Mouse (Mus musculus): ENCODE results near the gene Maff. TPM values are rescaled to one million over a fixed set of nuclear protein-coding genes. Genes with fewer than 3 reads are reported as not detected.
A peak's percentile ranks its signal among the peaks of the same experiment; 100 is the strongest.

Gene Maff
- polyA plus RNA-seq, 1 experiment from 2014 or later, result 1.0 TPM

DNA sequence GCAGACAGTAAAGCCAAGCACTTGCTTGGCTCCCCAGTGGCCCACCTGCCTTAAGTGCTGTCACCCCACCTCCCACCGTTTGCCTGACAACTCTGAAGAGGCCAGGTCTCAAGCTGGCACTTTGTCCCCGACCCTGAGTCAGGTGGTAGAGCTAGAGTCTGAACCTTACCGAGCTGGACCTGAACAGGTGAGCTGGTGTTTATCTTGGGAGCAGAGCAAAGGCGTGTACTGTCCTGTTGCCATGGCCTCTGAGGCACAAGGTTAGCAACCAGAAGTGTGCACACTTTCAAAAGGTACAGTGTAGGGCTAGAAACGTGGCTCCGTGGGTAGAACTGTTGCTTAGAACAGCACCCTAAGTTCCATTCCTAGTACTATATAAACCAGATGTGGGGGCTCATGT, 41.8 kb downstream of the Maff start:
- H3K4me3 ChIP-seq, result no peak overlapping the region
- 81% methylated on average over 6 of the region's 6 CpGs for WGBS
- H3K4me1 ChIP-seq (replicated peaks), result peaks cover 31% of the 10 kb centered on the region
- H3K27ac ChIP-seq (replicated peaks), result no peak overlapping the region
- no peaks in the 10 kb centered on the region for H3K9me3 ChIP-seq
- H3K36me3 ChIP-seq, result no peaks in the 10 kb centered on the region
- H3K4me2 ChIP-seq, result no peak overlapping the region
- ATAC-seq (ENCODE audit: low FRiP score, low read depth), result no peak
- H3K27me3 ChIP-seq, result no peaks in the 10 kb centered on the region
- no peak overlapping the region for H3K9ac ChIP-seq

DNA sequence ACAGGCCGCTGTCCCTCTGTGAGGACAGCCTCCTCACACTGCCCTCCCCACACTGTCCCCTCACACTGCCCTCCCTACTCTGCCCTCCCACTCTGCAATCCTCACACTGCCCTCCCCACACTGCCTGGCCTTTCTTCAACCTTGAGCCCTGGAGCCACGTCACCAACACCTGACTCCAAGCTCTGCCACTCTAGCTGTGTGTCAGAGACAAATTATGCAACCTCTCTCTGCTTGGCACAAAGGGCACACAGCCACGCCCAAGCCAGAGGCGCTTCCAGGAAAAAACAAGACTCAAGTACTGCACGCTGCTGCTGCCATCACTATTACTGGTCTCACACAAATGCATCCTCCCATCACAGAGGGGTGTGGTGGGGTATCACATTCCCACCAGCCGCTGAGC, 44.0 kb downstream of the Maff start:
- Histone ChIP-seq H3K9me3 (no peaks in the 10 kb centered on the region), H3K27me3 (no peaks in the 10 kb centered on the region), H3K4me1 (replicated peaks) (peaks cover 49% of the 10 kb centered on the region), H3K36me3 (no peaks in the 10 kb centered on the region), H3K4me2 (no peak overlapping the region), H3K4me3 (no peak overlapping the region), H3K27ac (replicated peaks) (no peak overlapping the region), H3K9ac (no peak overlapping the region)
- WGBS, result 77% methylated on average over 6 of the region's 6 CpGs
- no peak for ATAC-seq (ENCODE audit: low FRiP score, low read depth)

DNA sequence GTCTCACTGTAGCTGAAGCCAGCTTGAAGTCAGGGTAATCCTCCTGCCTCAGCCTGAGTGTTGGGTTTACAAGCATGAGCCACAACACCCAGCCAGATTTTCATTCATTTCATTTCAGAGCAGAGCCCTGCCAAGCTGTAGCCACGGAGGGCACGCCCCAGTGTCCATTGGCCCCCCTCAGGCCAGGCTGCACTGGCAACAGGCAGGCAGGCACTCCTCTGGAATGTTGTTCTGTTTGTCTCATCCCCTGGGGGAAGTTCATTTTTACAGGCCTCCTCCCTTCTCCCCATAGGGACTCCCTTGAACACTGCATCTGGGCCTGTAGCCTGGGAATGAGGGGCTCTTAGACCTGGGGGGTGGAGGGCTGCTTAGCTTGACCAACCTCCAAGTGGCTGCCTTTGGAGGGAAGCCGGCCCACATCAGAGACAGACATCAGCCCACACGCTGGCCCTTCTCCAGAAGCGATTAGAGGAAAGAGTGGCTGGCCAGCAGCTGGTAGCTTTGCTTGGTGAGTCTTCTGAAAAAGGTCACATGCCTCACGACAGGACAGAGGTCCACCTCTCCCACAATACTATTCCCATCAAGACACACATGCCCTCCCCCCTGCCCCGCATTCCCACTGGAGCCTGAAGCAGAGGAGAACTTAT, 45.1 kb downstream of the Maff start:
- Histone ChIP-seq H3K9ac (no peak overlapping the region), H3K4me1 (replicated peaks) (peaks cover 49% of the 10 kb centered on the region), H3K9me3 (no peaks in the 10 kb centered on the region), H3K4me3 (no peak overlapping the region), H3K27me3 (no peaks in the 10 kb centered on the region), H3K4me2 (no peak overlapping the region), H3K36me3 (no peaks in the 10 kb centered on the region), H3K27ac (replicated peaks) (0 out of 2 replicates have a peak overlapping the region, but pooled peaks have one; percentile 38)
- ATAC-seq (ENCODE audit: low FRiP score, low read depth), result 0 out of 2 replicates have a peak, but pooled peaks have one; percentile 39
- 40% methylated on average over 7 of the region's 7 CpGs for WGBS

DNA sequence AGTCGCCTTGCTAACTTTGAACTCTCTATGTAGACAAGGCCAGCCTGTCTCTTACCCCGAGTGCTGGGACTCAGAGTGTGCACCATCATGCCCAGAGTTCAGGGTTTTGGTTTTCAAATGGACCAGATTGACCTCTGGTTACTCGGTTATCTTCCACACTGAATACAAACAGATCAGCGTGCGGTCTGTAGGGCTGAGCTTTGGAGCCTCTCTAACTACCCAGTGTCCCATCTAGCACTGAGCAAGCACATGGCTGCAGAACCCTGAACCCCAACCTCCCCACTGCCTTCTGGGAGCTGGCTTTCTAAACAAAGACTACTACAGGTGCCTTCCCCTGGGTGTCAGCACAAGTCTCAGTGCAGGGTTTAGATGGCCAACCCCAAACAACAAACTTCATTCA, 46.1 kb downstream of the Maff start:
- H3K36me3 ChIP-seq, result no peaks in the 10 kb centered on the region
- H3K4me3 ChIP-seq, result no peak overlapping the region
- peaks cover 45% of the 10 kb centered on the region for H3K4me1 ChIP-seq (replicated peaks)
- no peaks in the 10 kb centered on the region for H3K9me3 ChIP-seq
- H3K27ac ChIP-seq (replicated peaks), result 0 out of 2 replicates have a peak overlapping the region, but pooled peaks have one; percentile 28
- WGBS, result 94% methylated on average over 5 of the region's 5 CpGs
- H3K27me3 ChIP-seq, result no peaks in the 10 kb centered on the region
- H3K9ac ChIP-seq, result no peak overlapping the region
- ATAC-seq (ENCODE audit: low FRiP score, low read depth), result no peak
- no peak overlapping the region for H3K4me2 ChIP-seq

DNA sequence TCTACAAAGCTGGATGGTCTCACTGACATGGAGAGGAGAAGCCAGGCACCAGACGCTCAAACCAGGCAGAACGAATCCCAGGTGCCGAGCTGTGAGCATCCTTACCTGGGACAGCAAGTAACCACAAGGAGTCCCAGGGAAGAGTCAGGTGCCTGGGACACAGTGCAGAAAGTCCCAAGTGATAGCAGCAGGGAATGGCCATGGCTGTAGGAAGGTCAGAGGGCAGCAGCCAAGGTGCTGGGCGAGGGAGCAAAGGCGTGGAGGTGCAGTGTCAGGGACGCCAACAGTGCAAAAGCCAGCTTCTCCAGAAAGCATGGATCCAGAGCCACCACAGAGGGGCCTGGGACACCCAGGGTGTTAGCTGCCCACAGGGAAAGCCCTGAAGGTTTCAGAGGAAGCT, 46.7 kb downstream of the Maff start:
- H3K4me3 ChIP-seq, result no peak overlapping the region
- H3K4me2 ChIP-seq, result no peak overlapping the region
- H3K36me3 ChIP-seq, result no peaks in the 10 kb centered on the region
- H3K27me3 ChIP-seq, result no peaks in the 10 kb centered on the region
- no peak overlapping the region for H3K9ac ChIP-seq
- no peak for ATAC-seq (ENCODE audit: low FRiP score, low read depth)
- no peak overlapping the region for H3K27ac ChIP-seq (replicated peaks)
- 82% methylated on average over 6 of the region's 6 CpGs for WGBS
- peaks cover 44% of the 10 kb centered on the region for H3K4me1 ChIP-seq (replicated peaks)
- no peaks in the 10 kb centered on the region for H3K9me3 ChIP-seq

DNA sequence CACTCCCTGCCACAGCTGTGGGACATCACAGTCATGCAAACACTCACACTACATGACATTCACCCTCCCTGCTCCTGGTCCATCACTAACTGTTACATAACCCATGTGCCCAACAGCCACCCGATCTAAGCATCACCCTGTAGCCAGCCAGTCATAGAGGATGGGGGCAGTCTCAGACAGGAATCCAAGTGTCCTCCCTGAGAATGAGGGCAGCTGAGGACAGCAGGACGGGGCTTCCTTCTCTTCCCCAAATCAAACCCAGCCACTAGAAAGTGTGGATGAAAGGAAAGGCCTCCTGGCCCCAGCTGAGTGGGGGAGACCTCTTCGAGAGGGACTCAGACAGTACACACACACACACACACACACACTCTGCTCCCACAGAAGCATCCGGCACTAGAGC, 48.4 kb downstream of the Maff start:
- Histone ChIP-seq H3K27me3 (no peaks in the 10 kb centered on the region), H3K4me3 (no peak overlapping the region), H3K9ac (no peak overlapping the region), H3K36me3 (no peaks in the 10 kb centered on the region), H3K4me2 (no peak overlapping the region), H3K4me1 (replicated peaks) (peaks cover 43% of the 10 kb centered on the region), H3K27ac (replicated peaks) (no peak overlapping the region), H3K9me3 (no peaks in the 10 kb centered on the region)
- 85% methylated on average over 4 of the region's 4 CpGs for WGBS
- ATAC-seq (ENCODE audit: low FRiP score, low read depth), result no peak

DNA sequence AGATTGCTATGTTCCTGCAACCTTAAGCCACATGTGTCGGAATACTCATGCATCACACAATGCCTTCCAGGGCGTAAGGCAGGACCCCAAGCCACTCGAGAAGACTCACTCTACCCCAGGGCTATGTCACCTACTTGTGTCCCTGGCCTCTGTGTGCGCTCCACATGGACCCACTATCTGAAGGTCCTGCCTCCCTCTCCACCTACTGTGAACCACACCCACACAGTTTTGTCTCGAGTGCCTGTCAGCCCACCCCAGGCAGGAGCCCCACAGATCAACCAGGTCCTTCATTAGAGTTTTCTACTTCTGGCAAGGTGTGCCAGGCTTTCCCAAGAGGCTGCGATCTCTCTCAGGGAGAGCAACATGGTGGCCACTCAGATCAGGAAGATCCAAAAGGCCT, 48.9 kb downstream of the Maff start:
- Histone ChIP-seq H3K27me3 (no peaks in the 10 kb centered on the region), H3K27ac (replicated peaks) (no peak overlapping the region), H3K4me1 (replicated peaks) (peaks cover 48% of the 10 kb centered on the region), H3K4me3 (no peak overlapping the region), H3K4me2 (peak overlapping the region; percentile 6; the same call in 1 of the 2 replicates), H3K9me3 (no peaks in the 10 kb centered on the region), H3K9ac (no peak overlapping the region), H3K36me3 (no peaks in the 10 kb centered on the region)
- no peak for ATAC-seq (ENCODE audit: low FRiP score, low read depth)
- WGBS, result 84% methylated on average over 6 of the region's 6 CpGs

DNA sequence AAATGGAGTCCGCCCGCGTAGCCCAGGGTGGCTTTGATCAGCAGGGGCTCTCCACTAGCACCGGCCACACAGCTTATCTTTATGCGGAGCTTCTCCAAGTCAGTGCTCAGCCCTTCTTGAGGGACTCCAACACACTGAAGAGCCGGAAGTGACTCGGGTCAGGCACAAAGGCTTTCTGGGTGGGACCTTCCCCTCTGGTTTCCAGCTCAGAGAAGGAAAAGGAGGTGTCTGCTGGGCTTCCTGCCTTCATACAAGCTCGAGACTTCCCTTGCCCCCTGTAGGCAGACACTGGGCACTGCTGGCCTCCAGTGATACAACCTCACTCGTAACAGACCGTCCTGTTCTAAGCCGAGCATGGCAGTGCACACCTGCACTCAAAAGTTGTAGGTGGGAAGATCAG, 50.3 kb downstream of the Maff start:
- H3K27ac ChIP-seq (replicated peaks), result no peak overlapping the region
- no peak for ATAC-seq (ENCODE audit: low FRiP score, low read depth)
- H3K4me2 ChIP-seq, result no peak overlapping the region
- H3K27me3 ChIP-seq, result no peaks in the 10 kb centered on the region
- H3K36me3 ChIP-seq, result no peaks in the 10 kb centered on the region
- H3K4me1 ChIP-seq (replicated peaks), result peaks cover 56% of the 10 kb centered on the region
- H3K4me3 ChIP-seq, result no peak overlapping the region
- no peaks in the 10 kb centered on the region for H3K9me3 ChIP-seq
- H3K9ac ChIP-seq, result no peak overlapping the region
- WGBS, result 87% methylated on average over 11 of the region's 11 CpGs

DNA sequence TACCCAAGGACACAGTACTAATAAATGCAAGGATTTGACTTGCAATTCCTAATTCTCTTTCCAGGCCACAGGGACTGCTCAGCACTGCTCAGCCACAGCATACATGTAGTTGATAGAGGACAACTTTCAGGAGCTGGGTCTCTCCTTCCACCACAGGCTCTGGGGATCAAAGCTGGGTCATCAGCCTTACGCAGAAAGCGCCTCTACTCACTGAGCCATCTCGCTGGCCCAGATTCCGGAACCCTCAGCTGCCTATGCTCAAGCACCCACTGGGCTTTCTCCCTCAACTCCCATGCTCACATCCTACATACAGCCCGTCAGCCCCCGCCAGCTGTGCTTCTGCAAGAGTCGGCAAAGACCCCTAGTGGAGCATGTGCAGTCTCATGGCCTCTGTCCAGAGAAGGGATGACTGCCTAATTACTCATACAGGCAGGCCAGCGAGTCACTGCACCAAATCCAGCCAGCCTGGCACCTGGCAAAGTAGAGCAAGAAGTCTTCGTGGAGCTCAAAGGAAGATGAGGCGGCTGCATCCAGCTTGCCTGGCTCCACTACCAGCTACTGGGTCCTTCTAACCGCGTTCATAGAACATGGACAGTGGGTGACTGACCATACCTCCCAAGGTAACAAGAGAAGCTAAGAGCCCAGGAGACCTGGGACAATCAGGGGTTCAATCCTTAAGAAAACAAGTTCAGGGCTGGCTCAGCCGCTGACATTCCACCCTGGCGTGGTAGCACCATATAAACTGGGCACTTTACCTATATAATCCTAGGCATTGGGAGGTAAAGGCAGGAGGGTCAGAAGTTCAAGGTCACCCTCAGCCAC, 53.0 kb downstream of the Maff start:
- Histone ChIP-seq H3K9ac (no peak overlapping the region), H3K9me3 (no peaks in the 10 kb centered on the region), H3K4me1 (replicated peaks) (peaks cover 51% of the 10 kb centered on the region), H3K27ac (replicated peaks) (no peak overlapping the region), H3K4me2 (no peak overlapping the region), H3K36me3 (no peaks in the 10 kb centered on the region), H3K4me3 (no peak overlapping the region), H3K27me3 (no peaks in the 10 kb centered on the region)
- no peak for ATAC-seq (ENCODE audit: low FRiP score, low read depth)
- 75% methylated on average over 14 of the region's 14 CpGs for WGBS

DNA sequence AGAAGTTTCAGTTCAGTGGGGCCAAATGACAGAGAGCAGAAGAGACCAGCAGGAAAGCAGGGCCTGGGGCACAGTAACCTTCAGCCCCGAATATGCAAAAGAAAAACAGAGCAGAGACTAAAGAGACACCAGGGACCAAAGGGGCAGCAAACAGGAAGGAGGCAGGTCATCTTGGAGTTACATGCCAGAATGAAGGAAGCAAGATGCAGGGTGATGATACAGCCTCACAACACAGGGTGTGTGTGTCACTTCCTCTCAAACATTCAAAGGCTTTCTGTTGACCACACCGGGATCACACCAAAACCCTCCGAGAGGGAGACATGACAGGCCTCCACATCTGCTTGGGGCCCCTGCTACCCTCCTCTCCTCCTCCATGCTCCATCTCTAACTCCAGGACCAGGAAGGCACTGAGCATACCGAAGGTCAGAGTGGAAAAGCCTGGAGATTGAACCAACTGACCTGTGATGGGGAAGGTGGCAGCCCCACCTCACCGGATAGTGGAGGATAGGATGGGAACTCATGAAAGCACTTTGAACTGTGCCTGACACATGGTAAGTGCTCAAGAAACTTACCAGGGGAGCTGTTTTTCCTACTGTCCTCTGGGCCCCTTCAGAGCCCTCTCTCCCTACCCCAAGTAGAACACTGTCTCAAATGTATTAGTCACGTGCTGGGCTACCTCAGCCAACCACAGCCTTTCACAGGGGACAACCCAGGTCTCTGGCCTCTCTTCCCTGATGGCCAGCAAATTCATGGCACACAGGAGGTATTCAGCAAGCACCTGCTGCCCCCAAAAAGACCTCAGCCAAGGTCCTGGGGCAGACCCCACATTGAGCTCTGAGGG, 53.9 kb downstream of the Maff start:
- Histone ChIP-seq H3K36me3 (no peaks in the 10 kb centered on the region), H3K4me1 (replicated peaks) (peaks cover 44% of the 10 kb centered on the region), H3K4me3 (no peak overlapping the region), H3K9ac (no peak overlapping the region; the same call in 1 of the 2 replicates), H3K27me3 (no peaks in the 10 kb centered on the region), H3K4me2 (peak overlapping the region; percentile 90), H3K9me3 (no peaks in the 10 kb centered on the region), H3K27ac (replicated peaks) (no peak overlapping the region)
- WGBS, result 71% methylated on average over 6 of the region's 6 CpGs
- no peak for ATAC-seq (ENCODE audit: low FRiP score, low read depth)

DNA sequence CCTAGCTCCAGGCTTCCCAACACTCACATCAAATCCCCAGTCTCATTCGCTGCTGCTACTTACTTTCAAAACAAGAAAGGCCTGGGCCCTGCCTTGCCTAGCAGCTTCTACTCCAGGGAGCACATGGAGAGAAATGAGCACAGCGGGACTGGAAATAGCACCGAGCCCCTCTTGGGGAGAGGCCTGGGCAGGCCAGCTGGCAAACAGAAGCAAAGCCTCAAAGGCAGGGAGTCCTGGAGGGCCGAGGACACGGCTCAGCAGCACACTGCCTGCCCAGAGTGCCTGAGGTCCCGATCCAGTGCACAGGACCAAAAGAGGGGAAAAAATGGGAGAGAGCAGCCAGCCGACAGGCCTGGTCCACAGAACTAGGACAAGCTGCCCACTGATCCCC, 54.5 kb downstream of the Maff start:
- peak overlapping the region; percentile 27 for H3K27ac ChIP-seq (replicated peaks)
- no peaks in the 10 kb centered on the region for H3K27me3 ChIP-seq
- WGBS, result 35% methylated on average over 7 of the region's 7 CpGs
- peaks cover 44% of the 10 kb centered on the region for H3K4me1 ChIP-seq (replicated peaks)
- no peaks in the 10 kb centered on the region for H3K36me3 ChIP-seq
- ATAC-seq (ENCODE audit: low FRiP score, low read depth), result no peak
- peak overlapping the region; percentile 90 for H3K4me2 ChIP-seq
- H3K9me3 ChIP-seq, result no peaks in the 10 kb centered on the region
- H3K4me3 ChIP-seq, result peak overlapping the region; percentile 85
- 0 out of 2 replicates have a peak overlapping the region, but pooled peaks have one; percentile 25 for H3K9ac ChIP-seq

DNA sequence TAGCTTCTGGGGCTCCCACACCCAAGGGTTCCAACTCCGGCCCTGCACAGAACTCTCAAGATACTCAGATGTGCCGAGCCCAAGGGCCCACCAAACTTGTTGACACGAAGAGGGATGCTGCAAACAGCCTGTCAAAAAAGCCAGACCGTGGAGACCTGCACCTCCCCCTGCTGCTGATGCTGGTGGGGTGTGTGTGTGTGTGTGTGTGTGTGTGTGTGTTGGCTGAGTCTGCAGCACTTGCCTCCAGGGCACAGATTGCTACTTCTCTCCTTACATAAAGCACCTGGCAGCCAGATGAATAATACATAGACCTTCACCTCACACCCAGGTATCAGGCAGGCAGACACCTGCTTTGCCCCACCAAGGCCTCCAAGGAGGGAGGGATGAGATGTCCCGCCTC, 55.8 kb downstream of the Maff start:
- Histone ChIP-seq H3K4me1 (replicated peaks) (peaks cover 44% of the 10 kb centered on the region), H3K27ac (replicated peaks) (peak overlapping the region; percentile 80), H3K9me3 (no peaks in the 10 kb centered on the region), H3K36me3 (no peaks in the 10 kb centered on the region), H3K4me2 (peak overlapping the region; percentile 90), H3K4me3 (peak overlapping the region; percentile 85), H3K9ac (peak overlapping the region; percentile 92), H3K27me3 (0 out of 2 replicates have a peak, but pooled peaks cover 2% of the 10 kb centered on the region)
- 18% methylated on average over 5 of the region's 5 CpGs for WGBS
- no peak for ATAC-seq (ENCODE audit: low FRiP score, low read depth)

Data from hindbrain, embryonic 15.5 days (tissue).